Mouse (Mus musculus) cerebellum, adult 2 months (tissue): ENCODE results near the gene Strip2.

ENCODE experiments used
- CTCF ChIP-seq: fragments of 200-500 bp; IDR thresholded peaks from 2 replicates; pipeline ENCODE4 v1.5.1; 2011; ENCODE audit warnings: low read depth, mild to moderate bottlenecking, control low read depth, low read length, moderate library complexity, borderline replicate concordance; ENCODE audit not compliant: insufficient read depth
- POLR2A ChIP-seq: fragments of 200-500 bp; IDR thresholded peaks from 2 replicates; pipeline ENCODE4 v1.6.1; 2011; ENCODE audit warnings: low read length, control low read depth, borderline replicate concordance; ENCODE audit not compliant: insufficient read depth

GRCm38 (mm10) chr6:29880796-29881195, 36.0 kb upstream of the Strip2 start:
- TF ChIP-seq CTCF, result no peak
- no peak for TF ChIP-seq POLR2A
